Mouse (Mus musculus) liver, embryonic 11.5 days (tissue): ENCODE results near the gene Elfn2. TPM values are rescaled to one million over a fixed set of nuclear protein-coding genes. Genes with fewer than 3 reads are reported as not detected.

Source experiments
- ATAC-seq: fragments of 200-750 bp; cut with Nextera tagmentation; replicated peaks from 2 replicates; pipeline ENCODE4 v1.8.0; 2017; ENCODE audit warnings: moderate number of reproducible peaks, mild to moderate bottlenecking, moderate TSS enrichment, moderate library complexity; ENCODE audit not compliant: low FRiP score
- DNase-seq: peaks from one replicate; pipeline ENCODE4 v3.0.0-alpha.2; 2017; ENCODE audit warnings: low spot score
- H3K27ac ChIP-seq: fragments of 300-500 bp; sonication (generic); 2 replicates; pipeline ENCODE4 v1.5.1; 2014; ENCODE audit warnings: mild to moderate bottlenecking, low read depth, low read length, control low read depth
- H3K27me3 ChIP-seq: fragments of 300-500 bp; sonication (generic); replicated peaks from 2 replicates; pipeline ENCODE4 v1.6.1; 2014; ENCODE audit warnings: low read length, mixed read lengths; ENCODE audit not compliant: control insufficient read depth, insufficient read depth
- H3K36me3 ChIP-seq: fragments of 300-500 bp; sonication (generic); 2 replicates; pipeline ENCODE4 v1.6.1; 2014; ENCODE audit warnings: mild to moderate bottlenecking, low read length, moderate library complexity, mixed read lengths; ENCODE audit not compliant: control insufficient read depth, insufficient read depth
- H3K4me1 ChIP-seq: fragments of 300-500 bp; sonication (generic); replicated peaks from 2 replicates; pipeline ENCODE4 v1.6.1; 2014; ENCODE audit warnings: low read length, mixed read lengths; ENCODE audit not compliant: control insufficient read depth, insufficient read depth
- H3K4me2 ChIP-seq: fragments of 300-500 bp; sonication (generic); 2 replicates; pipeline ENCODE4 v1.6.1; 2014; ENCODE audit warnings: mild to moderate bottlenecking, control low read depth, moderate library complexity
- H3K4me3 ChIP-seq: fragments of 300-500 bp; sonication (generic); 2 replicates; pipeline ENCODE4 v1.5.1; 2014; ENCODE audit warnings: low read depth, low read length, control low read depth
- H3K9ac ChIP-seq: fragments of 300-500 bp; sonication (generic); 2 replicates; pipeline ENCODE4 v1.6.1; 2014; ENCODE audit warnings: low read depth, low read length, control low read depth
- H3K9me3 ChIP-seq: fragments of 300-500 bp; sonication (generic); 2 replicates; pipeline ENCODE4 v1.6.1; 2016; ENCODE audit warnings: low read length, inconsistent platforms, mixed read lengths; ENCODE audit not compliant: control insufficient read depth
- WGBS: fragments of 180-500 bp; shearing (Covaris S2); extraction: QIAGEN DNeasy Blood & Tissue Kit; methylation state at CpG from one replicate; pipeline ENCODE4 v1.1.7; 2014; 5-methylcytosine and 5-hydroxymethylcytosine counted together
- polyA plus RNA-seq: library from polyadenylated mRNA; unstranded; fragments of >200 nt; fragmentation: Nextera tagmentation; extraction: Ambion mirVana; gene quantifications from 2 replicates; pipeline ENCODE4 v1.2.1, GENCODE M21; 2014

Elfn2 gene
- polyA plus RNA-seq, 1 experiment from 2014 or later = not detected

DNA sequence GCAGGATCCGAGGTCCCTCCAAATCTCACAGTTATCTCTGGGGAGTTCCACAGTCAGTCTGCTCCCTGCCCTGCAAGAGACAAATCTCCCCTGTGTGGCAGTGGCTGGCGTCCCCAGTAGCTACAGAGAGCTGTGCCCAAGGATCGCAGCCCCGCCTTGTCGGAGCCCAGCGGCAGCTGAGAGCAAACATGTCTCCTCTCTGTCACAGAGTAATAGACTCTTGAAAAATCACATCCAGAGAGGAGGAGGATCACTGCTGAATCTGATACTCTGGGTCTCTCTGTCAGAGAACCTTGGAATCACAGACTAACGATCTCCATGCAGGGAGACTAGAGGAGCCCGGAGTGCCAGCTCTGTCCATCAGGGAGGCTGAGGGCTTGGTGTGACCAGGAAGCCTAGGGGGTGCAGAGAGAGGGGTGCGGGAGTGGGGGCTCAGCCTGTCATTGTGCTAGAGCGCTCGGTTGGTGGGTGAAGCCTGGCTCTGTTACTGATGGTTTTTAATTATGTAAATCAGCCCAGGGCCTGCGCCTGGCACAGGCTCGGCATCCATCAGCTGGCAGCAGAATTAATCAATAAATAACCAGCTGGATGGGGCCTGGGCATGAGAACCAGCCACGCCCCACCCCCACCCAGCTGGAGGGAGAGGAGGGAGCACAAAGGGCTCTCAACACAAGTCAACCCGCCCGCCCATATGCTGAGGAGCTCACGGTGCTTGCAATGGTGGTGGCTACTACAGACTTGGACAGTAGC is 17.0 kb upstream of the Elfn2 start:
- H3K4me2 ChIP-seq = no peak overlapping the region
- H3K4me3 ChIP-seq = no peak overlapping the region
- H3K27me3 ChIP-seq = peaks cover 16% of the 10 kb centered on the region
- DNase-seq (no peak), ATAC-seq (no peak)
- no peaks in the 10 kb centered on the region for H3K4me1 ChIP-seq
- H3K9ac ChIP-seq = no peak overlapping the region
- no peaks in the 10 kb centered on the region for H3K36me3 ChIP-seq
- no peaks in the 10 kb centered on the region for H3K9me3 ChIP-seq
- 41% methylated on average over 17 of the region's 17 CpGs for WGBS
- no peak overlapping the region for H3K27ac ChIP-seq

- WGBS = 45% methylated on average over 4 of the region's 4 CpGs
- H3K27ac ChIP-seq = no peak overlapping the region
- H3K9me3 ChIP-seq = no peaks in the 10 kb centered on the region
- H3K9ac ChIP-seq = no peak overlapping the region
- H3K27me3 ChIP-seq = peaks cover 10% of the 10 kb centered on the region
- no peaks in the 10 kb centered on the region for H3K4me1 ChIP-seq
- no peak for DNase-seq
- H3K4me2 ChIP-seq = no peak overlapping the region
- H3K4me3 ChIP-seq = no peak overlapping the region
- no peak for ATAC-seq
- H3K36me3 ChIP-seq = no peaks in the 10 kb centered on the region
Observed at GRCm38 (mm10) chr15:78731830-78732229, 13.3 kb upstream of the Elfn2 start.

DNA sequence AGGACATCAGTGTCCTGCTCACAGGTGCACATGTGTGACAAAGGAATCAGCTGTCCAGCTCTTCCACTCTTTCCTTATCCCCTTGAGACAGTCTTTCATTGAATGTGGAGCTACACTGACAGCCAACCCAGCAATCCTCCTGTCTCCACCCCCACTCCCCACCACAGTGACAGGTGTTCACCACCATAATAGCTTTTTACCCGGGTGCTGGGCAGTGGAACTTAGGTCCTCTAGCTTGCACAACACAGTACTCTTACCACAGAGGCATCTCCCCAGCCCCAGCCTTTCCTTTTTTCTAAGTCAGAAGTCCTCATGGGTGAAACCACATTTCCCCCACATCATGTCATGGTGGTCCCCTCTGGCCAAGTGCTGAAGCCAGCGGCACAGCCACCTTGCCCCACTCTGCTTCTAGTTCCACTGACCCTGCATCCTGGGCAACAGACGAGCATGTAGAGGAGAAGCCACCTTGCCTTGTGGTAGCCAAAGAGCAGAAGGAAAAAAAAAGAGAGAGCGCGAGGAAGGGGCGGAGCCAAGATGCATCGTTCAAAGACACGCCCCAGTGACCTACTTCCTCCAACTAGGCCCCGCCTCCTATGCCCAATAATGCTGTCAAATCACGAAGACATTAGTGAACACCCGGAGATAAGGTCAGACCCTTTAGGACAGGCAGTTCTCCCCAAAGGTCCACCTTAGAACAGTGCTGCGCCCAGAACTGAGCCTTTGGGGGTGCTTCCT is 11.9 kb upstream of the Elfn2 start:
- Histone ChIP-seq H3K4me1 (no peaks in the 10 kb centered on the region), H3K9ac (no peak overlapping the region), H3K4me2 (no peak overlapping the region), H3K36me3 (no peaks in the 10 kb centered on the region), H3K9me3 (no peaks in the 10 kb centered on the region), H3K27ac (no peak overlapping the region), H3K27me3 (no peaks in the 10 kb centered on the region), H3K4me3 (no peak overlapping the region)
- WGBS = 64% methylated on average over 12 of the region's 12 CpGs
- ATAC-seq (no peak), DNase-seq (no peak)

GRCm38 (mm10) chr15:78726697-78727096 is 8.1 kb upstream of the Elfn2 start:
- H3K9me3 ChIP-seq = no peaks in the 10 kb centered on the region
- H3K27ac ChIP-seq = no peak overlapping the region
- ATAC-seq = no peak
- no peak overlapping the region for H3K4me3 ChIP-seq
- no peak overlapping the region for H3K9ac ChIP-seq
- H3K27me3 ChIP-seq = peaks cover 13% of the 10 kb centered on the region
- H3K36me3 ChIP-seq = no peaks in the 10 kb centered on the region
- DNase-seq = no peak
- 73% methylated on average over 7 of the region's 7 CpGs for WGBS
- H3K4me1 ChIP-seq = no peaks in the 10 kb centered on the region
- no peak overlapping the region for H3K4me2 ChIP-seq

GRCm38 (mm10) chr15:78720532-78720931 is 2.0 kb upstream of the Elfn2 start:
- Histone ChIP-seq H3K9ac (no peak overlapping the region), H3K4me2 (no peak overlapping the region), H3K9me3 (no peaks in the 10 kb centered on the region), H3K27ac (no peak overlapping the region), H3K27me3 (peaks cover 66% of the 10 kb centered on the region), H3K4me1 (no peaks in the 10 kb centered on the region), H3K4me3 (no peak overlapping the region), H3K36me3 (no peaks in the 10 kb centered on the region)
- no peak for ATAC-seq
- no peak for DNase-seq
- 38% methylated on average over 7 of the region's 7 CpGs for WGBS

DNA sequence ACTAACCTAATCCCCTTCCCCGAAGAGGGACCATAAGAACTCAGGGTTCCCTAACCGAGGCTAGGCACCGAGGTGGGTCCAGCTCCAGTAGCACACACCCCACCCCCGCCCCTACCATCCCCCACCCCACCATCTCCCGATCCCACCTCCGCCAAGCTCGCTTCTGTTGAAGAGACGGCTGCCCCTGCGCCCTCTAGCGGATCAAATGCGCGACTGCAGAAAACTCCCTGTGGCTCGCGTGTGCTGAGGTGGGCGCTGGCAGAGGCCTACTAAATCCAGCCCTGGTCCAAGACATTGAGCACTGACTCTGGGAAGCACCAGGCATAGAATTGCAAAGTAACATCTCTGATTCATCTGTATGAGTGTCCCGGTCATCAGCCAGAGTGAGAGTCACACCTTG is 1.5 kb upstream of the Elfn2 start:
- no peak for ATAC-seq
- Histone ChIP-seq H3K27me3 (peaks cover 71% of the 10 kb centered on the region), H3K4me1 (no peaks in the 10 kb centered on the region), H3K4me3 (no peak overlapping the region), H3K9me3 (no peaks in the 10 kb centered on the region), H3K9ac (no peak overlapping the region), H3K4me2 (no peak overlapping the region), H3K27ac (no peak overlapping the region), H3K36me3 (no peaks in the 10 kb centered on the region)
- DNase-seq = peak; percentile 53
- WGBS = 3% methylated on average over 16 of the region's 16 CpGs

DNA sequence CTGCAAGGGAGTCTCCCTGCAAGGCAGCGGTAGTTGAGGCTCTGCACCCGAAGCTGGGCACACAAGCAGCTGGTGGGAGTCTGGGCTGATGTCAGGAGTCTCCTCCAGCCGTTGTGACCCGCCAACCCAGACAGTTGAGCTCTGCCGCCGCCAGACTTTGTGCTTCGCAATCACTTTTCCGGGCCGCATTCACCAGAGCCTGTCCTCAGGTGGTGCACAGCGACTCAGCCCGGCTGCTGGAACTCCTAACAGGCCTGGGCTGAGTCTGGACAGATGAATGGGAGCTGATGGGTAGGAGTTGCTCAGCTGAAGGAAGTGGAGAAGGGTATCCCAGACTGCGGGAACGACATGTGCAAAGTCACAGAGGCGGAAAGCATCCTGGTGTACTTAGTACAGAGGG is 845 bp upstream of the Elfn2 start:
- Histone ChIP-seq H3K9ac (no peak overlapping the region), H3K4me3 (no peak overlapping the region), H3K27ac (no peak overlapping the region), H3K4me2 (no peak overlapping the region), H3K4me1 (no peaks in the 10 kb centered on the region), H3K9me3 (no peaks in the 10 kb centered on the region), H3K27me3 (peaks cover 78% of the 10 kb centered on the region), H3K36me3 (no peaks in the 10 kb centered on the region)
- ATAC-seq (no peak), DNase-seq (no peak)
- 9% methylated on average over 14 of the region's 14 CpGs for WGBS

- 57% methylated on average over 13 of the region's 13 CpGs for WGBS
- no peak overlapping the region for H3K9ac ChIP-seq
- H3K4me3 ChIP-seq = no peak overlapping the region
- 0 out of 2 replicates have a peak, but pooled peaks cover 5% of the 10 kb centered on the region for H3K4me1 ChIP-seq
- no peak overlapping the region for H3K4me2 ChIP-seq
- no peak for DNase-seq
- H3K27me3 ChIP-seq = peaks cover 91% of the 10 kb centered on the region
- H3K36me3 ChIP-seq = no peaks in the 10 kb centered on the region
- ATAC-seq = no peak
- H3K9me3 ChIP-seq = no peaks in the 10 kb centered on the region
- H3K27ac ChIP-seq = no peak overlapping the region
Observed at GRCm38 (mm10) chr15:78716936-78717335, 1.6 kb downstream of the Elfn2 start.

DNA sequence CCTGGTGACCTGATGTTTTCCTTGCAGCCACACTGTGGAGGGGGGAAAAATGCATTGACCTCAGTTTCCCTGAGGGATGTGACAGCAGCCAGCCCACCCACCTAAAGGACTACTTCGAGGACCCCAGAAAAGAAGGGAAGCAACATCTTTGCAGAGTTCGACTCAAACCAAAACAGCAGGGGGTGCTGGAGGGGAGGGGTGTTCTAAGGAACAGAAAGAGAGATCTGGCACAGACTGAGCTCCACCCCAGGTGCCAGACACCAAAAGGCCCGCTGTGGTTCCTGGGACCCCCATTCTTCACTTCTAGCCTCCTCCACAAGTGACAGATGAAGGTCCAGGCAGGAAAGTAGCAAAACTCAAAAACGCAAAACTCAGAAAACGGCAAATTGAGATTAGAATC is 2.7 kb downstream of the Elfn2 start:
- 48% methylated on average over 5 of the region's 5 CpGs for WGBS
- no peak for DNase-seq
- no peak overlapping the region for H3K27ac ChIP-seq
- H3K4me1 ChIP-seq = 0 out of 2 replicates have a peak, but pooled peaks cover 5% of the 10 kb centered on the region
- H3K9ac ChIP-seq = no peak overlapping the region
- H3K36me3 ChIP-seq = no peaks in the 10 kb centered on the region
- ATAC-seq = no peak
- H3K4me2 ChIP-seq = no peak overlapping the region
- H3K9me3 ChIP-seq = no peaks in the 10 kb centered on the region
- no peak overlapping the region for H3K4me3 ChIP-seq
- peaks cover 98% of the 10 kb centered on the region for H3K27me3 ChIP-seq
